Mouse (Mus musculus): ENCODE measurements at regions not wholly inside any gene's neighbourhood (a gene's known extent, or its start where the extent isn't known, plus 50 kb on each side); places are given as distances from the start of the nearest gene placed in this dataset.

DNA sequence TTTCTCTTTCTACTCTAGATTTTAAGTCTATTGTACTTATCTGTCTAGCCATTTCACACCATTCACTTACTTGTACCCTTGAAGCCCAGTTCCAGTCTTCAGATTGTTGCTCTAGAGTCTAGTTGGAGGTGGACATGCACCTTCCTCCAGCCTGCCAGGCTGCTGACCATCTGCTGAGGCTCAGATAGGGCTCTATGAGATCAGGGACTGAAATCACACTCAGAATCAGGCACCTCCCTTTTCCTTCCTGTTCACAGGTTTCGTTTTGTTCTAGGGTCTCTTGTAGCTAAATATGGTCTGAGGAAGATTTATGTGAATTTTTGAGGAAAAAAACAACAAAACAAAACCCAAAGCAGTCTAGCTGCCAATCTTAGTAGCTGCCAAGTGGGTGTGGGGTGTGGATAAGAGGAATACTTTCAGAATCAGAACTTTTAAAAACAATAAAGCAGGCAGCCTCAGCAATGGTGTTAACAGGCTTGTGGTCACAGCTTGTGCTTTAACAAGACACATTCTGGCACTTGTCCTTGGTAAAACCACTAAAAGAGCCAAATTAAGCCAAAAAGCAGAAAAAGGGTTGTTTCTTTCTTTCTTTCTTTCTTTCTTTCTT lies 225.9 kb upstream of the Gvin1 start:
- peak; percentile 89 for ATAC-seq

Data from activated CD4-positive, CD25-positive, alpha-beta regulatory T cell, adult 4 months (primary cell).